Mouse (Mus musculus) heart, embryonic 13.5 days (tissue): ENCODE measurements around the gene Scrn1. TPM values are rescaled to one million over a fixed set of nuclear protein-coding genes. Genes with fewer than 3 reads are reported as not detected.

Source experiments
- ATAC-seq: fragments of 200-750 bp; cut with Nextera tagmentation; 2 replicates; pipeline ENCODE4 v1.8.0; 2017; ENCODE audit warnings: moderate TSS enrichment; ENCODE audit not compliant: insufficient number of reproducible peaks, low FRiP score, low TSS enrichment; ENCODE audit errors: extremely low read depth
- H3K27ac ChIP-seq: fragments of 300-500 bp; sonication (generic); replicated peaks from 2 replicates; pipeline ENCODE4 v1.5.1; 2015; ENCODE audit warnings: moderate library complexity, mild to moderate bottlenecking, inconsistent platforms
- H3K27me3 ChIP-seq: fragments of 300-500 bp; sonication (generic); replicated peaks from 2 replicates; pipeline ENCODE4 v1.6.1; 2015; ENCODE audit warnings: mild to moderate bottlenecking, inconsistent platforms
- H3K36me3 ChIP-seq: fragments of 300-500 bp; sonication (generic); 2 replicates; pipeline ENCODE4 v1.6.1; 2015; ENCODE audit warnings: mild to moderate bottlenecking, inconsistent platforms
- H3K4me1 ChIP-seq: fragments of 300-500 bp; sonication (generic); 2 replicates; pipeline ENCODE4 v1.6.1; 2015; ENCODE audit warnings: inconsistent platforms
- H3K4me2 ChIP-seq: fragments of 300-500 bp; sonication (generic); 2 replicates; pipeline ENCODE4 v1.6.1; 2015; ENCODE audit warnings: inconsistent platforms, mild to moderate bottlenecking, moderate library complexity
- H3K4me3 ChIP-seq: fragments of 300-500 bp; sonication (generic); 2 replicates; pipeline ENCODE4 v1.5.1; 2015; ENCODE audit warnings: moderate library complexity, mild to moderate bottlenecking, inconsistent platforms
- H3K9ac ChIP-seq: fragments of 300-500 bp; sonication (generic); 2 replicates; pipeline ENCODE4 v1.6.1; 2015; ENCODE audit warnings: inconsistent platforms, mild to moderate bottlenecking, moderate library complexity
- H3K9me3 ChIP-seq: fragments of 300-500 bp; sonication (generic); 2 replicates; pipeline ENCODE4 v1.6.1; 2016; ENCODE audit warnings: inconsistent platforms
- WGBS: fragments of 180-500 bp; shearing (Covaris S2); methylation state at CpG from one replicate; pipeline ENCODE4 v1.1.7; 2015; ENCODE audit warnings: mixed read lengths; 5-methylcytosine and 5-hydroxymethylcytosine counted together
- polyA plus RNA-seq: library from polyadenylated mRNA; unstranded; fragments of >200 nt; fragmentation: Nextera tagmentation; extraction: Ambion mirVana; gene quantifications from 2 replicates; pipeline ENCODE4 v1.2.1, GENCODE M21; 2015

Gene Scrn1
- 9.5 and 13.0 TPM in 2 replicates for polyA plus RNA-seq

DNA sequence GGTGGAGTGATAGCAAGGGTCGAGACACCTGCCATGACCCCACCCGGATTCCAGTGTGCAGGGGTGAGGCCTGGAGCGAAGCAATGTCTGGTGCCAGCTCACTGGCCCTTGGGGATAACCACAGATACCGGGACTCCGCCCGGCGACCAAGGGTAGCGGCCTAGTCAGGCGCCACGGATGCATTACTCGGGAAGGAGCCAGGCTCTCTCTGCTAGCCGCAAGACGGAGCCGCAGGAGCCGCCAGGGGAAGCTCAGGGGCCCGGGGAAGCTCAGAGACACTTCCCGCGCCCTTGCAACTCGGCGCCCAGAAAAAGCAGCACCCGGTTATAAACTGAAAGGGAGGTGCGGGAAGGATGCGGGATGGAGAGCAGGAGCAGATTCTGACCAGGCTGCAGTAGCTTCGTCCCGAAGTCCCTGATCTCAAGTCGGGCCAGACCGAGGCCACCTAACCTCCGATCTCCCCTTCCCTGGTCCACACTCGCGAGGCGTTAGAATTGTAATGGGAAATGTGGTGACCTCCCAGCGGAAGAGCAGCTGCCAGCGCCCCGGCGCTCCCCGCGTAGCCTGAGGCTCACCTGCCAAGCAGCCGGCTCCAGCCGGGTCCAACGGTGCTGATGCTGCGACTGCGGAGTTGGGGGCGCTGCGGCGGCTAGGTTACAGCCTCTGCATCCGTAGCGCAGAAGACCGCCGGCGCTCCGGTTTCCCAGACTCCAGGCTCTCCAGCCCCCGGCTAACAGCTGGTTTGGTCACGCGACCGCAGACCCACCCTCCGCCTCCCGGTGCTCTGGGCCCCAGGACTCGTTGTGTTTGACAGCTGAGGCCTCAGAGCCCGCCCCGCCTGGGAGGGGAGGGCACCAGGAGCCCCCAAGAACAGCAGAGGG, at the start of gene Scrn1:
Scrn1 (minus strand) TSS at position 825 of the 881 bp plus-strand sequence.
- Histone ChIP-seq H3K4me2 (peak within 1 kb of the TSS; percentile 97), H3K9me3 (no peaks in the 10 kb centered on the region), H3K4me3 (peak within 1 kb of the TSS; percentile 69), H3K27ac (peak within 1 kb of the TSS; percentile 48), H3K27me3 (peaks cover 20% of the 10 kb centered on the region), H3K36me3 (no peaks in the 10 kb centered on the region), H3K4me1 (peaks cover 27% of the 10 kb centered on the region), H3K9ac (peak within 1 kb of the TSS; percentile 83)
- 0 out of 2 replicates have a peak, but pooled peaks have one; percentile 19 for ATAC-seq
- WGBS = 1% methylated on average over 60 of the region's 60 CpGs

GRCm38 (mm10) chr6:54606241-54606640, 40.0 kb upstream of the Scrn1 start:
- H3K4me2 ChIP-seq = no peak overlapping the region
- 49% methylated on average over 4 of the region's 4 CpGs for WGBS
- no peak for ATAC-seq

DNA sequence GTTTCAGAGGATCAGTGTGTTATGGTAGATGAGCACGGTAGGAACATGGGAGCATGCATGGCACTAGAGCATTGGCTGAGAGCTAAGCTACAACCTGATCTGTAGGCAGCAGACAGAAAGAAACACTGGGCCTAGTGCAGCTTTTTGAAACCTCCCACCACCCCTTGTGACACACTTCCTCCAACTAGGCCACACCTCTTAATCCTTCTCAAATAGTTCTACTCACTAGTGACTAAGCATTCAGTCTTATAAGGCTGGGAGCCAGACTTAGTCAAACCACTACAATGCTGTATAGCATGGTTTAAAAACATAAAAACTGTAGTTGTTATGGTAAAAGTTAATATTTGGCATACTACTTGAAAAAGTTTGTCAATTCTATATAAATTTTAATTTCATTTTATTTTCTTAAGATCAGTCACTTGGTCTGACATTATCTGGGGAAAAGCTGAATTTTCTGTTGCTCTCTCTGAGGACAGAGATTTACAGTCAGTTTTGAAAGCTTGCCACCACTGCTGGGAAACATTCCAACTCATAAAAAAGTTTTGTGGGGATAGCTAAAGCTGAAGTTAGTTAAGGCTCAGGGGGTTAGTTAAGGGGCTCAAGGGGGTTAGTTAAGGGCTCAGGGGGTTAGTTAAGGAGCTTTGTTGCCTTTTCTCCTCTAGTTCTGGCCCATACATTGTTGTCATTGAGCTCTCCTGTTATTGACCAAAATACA, 37.9 kb upstream of the Scrn1 start:
- Histone ChIP-seq H3K36me3 (peaks cover 13% of the 10 kb centered on the region), H3K9me3 (peaks cover 7% of the 10 kb centered on the region; the same call in 1 of the 2 replicates), H3K9ac (no peak overlapping the region), H3K4me2 (no peak overlapping the region), H3K4me3 (no peak overlapping the region), H3K27ac (no peak overlapping the region), H3K4me1 (peaks cover 6% of the 10 kb centered on the region), H3K27me3 (no peaks in the 10 kb centered on the region)
- WGBS = 95% methylated on average over 1 of the region's 1 CpGs
- no peak for ATAC-seq

More at GRCm38 (mm10) chr6:54606241-54606640, 40.0 kb upstream of the Scrn1 start:
- Histone ChIP-seq H3K9ac (no peak overlapping the region), H3K9me3 (peaks cover 11% of the 10 kb centered on the region; the same call in 1 of the 2 replicates), H3K36me3 (peaks cover 19% of the 10 kb centered on the region), H3K27ac (no peak overlapping the region), H3K4me1 (peaks cover 6% of the 10 kb centered on the region), H3K27me3 (no peaks in the 10 kb centered on the region), H3K4me3 (no peak overlapping the region)

DNA sequence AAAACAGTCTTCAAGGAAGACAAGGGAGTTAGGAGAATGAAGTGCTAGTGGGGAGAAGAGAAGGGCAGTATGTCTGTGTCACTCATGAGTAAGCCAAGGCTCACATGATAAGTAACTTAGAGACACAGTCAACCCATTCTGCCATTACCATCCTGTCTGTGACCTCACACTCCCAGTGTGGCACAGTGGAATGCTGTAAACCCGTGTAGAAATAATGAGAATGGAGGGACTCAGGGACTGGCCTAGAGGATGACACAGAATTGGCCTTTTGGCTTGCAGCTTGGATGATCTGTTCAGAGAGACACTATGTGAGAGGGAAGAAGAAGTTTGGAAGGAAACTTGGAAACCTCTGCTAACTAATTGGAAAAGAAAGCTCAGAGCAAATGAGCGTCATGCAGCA, 36.6 kb upstream of the Scrn1 start:
- no peak for ATAC-seq

DNA sequence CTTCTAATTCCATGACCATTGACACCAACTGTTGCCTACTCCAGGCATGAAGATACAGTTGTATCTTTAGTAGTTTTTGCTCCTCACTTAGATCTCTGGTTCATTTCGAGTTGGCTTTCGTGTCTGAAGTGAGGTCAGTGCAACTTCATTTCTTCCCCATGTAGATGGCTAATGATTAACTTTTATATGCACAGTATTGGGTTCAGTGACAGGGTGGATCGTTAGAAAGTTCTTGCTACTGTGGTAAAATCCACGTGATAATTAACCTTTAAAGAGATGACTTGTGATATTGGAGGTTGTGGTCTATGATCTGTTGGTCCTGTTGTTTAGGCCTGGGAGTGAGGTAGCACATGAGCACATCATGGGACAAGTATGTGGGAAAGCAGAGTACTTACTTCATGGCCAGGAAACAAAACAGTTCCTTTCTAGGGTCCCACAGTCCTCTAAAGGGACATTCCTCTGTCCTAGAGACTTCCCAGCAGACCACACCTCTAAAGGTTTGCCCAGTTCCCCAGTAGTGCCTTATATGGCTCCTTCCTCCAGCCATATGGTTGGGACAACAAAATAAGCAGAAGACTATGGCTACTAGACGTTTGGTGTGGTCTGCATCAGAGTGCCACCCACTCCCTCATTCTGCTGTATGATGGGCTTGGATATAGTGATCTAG, 34.5 kb upstream of the Scrn1 start:
- Histone ChIP-seq H3K27me3 (no peaks in the 10 kb centered on the region), H3K36me3 (no peaks in the 10 kb centered on the region), H3K9ac (no peak overlapping the region), H3K4me2 (no peak overlapping the region), H3K4me3 (no peak overlapping the region), H3K4me1 (peaks cover 14% of the 10 kb centered on the region), H3K9me3 (no peaks in the 10 kb centered on the region), H3K27ac (no peak overlapping the region)
- 73% methylated on average over 5 of the region's 5 CpGs for WGBS
- no peak for ATAC-seq

More for the DNA sequence above, 36.6 kb upstream of the Scrn1 start:
- peaks cover under 1% of the 10 kb centered on the region; the same call in 1 of the 2 replicates for H3K9me3 ChIP-seq
- no peak overlapping the region for H3K27ac ChIP-seq
- H3K4me3 ChIP-seq = no peak overlapping the region
- no peak overlapping the region for H3K4me2 ChIP-seq
- H3K9ac ChIP-seq = no peak overlapping the region
- H3K4me1 ChIP-seq = peaks cover 6% of the 10 kb centered on the region
- H3K27me3 ChIP-seq = no peaks in the 10 kb centered on the region
- peaks cover under 1% of the 10 kb centered on the region; the same call in 1 of the 2 replicates for H3K36me3 ChIP-seq
- WGBS = 69% methylated on average over 2 of the region's 2 CpGs

GRCm38 (mm10) chr6:54597711-54598110, 31.4 kb upstream of the Scrn1 start:
- ATAC-seq = no peak
- Histone ChIP-seq H3K27ac (no peak overlapping the region), H3K4me3 (no peak overlapping the region), H3K27me3 (no peaks in the 10 kb centered on the region), H3K9ac (no peak overlapping the region), H3K36me3 (no peaks in the 10 kb centered on the region), H3K9me3 (no peaks in the 10 kb centered on the region), H3K4me1 (peaks cover 28% of the 10 kb centered on the region), H3K4me2 (no peak overlapping the region)
- 79% methylated on average over 3 of the region's 3 CpGs for WGBS

DNA sequence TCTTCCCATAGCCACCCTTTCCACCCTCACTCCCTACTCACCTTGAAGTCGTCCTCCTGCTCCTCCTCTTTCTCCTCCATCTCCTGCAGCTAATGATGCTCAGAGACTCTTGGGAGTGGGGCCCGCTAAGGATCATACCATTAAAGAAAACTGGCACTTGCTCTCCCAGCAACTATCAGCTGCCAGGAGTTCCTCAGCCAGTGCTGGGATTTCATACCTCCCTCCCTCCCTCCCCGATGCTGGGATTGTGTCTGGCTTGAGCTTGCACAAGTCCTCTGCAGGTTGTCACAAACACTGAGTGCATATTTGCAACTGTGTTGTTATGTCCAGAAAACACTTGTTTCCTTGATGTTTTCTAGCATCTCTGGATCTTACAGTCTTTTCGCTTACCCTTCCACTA, 30.9 kb upstream of the Scrn1 start, which contains the start of gene Fkbp14:
Fkbp14 (minus strand) TSS at position 101 of the 400 bp plus-strand sequence.
- Histone ChIP-seq H3K36me3 (no peaks in the 10 kb centered on the region), H3K4me3 (peak within 1 kb of the TSS; percentile 96), H3K4me2 (peak within 1 kb of the TSS; percentile 84), H3K27me3 (no peaks in the 10 kb centered on the region), H3K27ac (no peak within 1 kb of the TSS), H3K4me1 (peaks cover 29% of the 10 kb centered on the region), H3K9me3 (no peaks in the 10 kb centered on the region), H3K9ac (peak within 1 kb of the TSS; percentile 92)
- ATAC-seq = no peak
- WGBS = 61% methylated on average over 4 of the region's 4 CpGs

- Histone ChIP-seq H3K9me3 (no peaks in the 10 kb centered on the region), H3K9ac (peak overlapping the region; percentile 92), H3K27me3 (no peaks in the 10 kb centered on the region), H3K27ac (peak overlapping the region; percentile 85), H3K4me1 (peaks cover 46% of the 10 kb centered on the region), H3K4me3 (peak overlapping the region; percentile 96), H3K4me2 (peak overlapping the region; percentile 84), H3K36me3 (no peaks in the 10 kb centered on the region)
- WGBS = under 1% methylated on average over 44 of the region's 48 CpGs
- no peak for ATAC-seq
Measured at GRCm38 (mm10) chr6:54595330-54595878, 29.1 kb upstream of the Scrn1 start.

- Histone ChIP-seq H3K9ac (peak within 1 kb of the TSS; percentile 92), H3K4me3 (peak within 1 kb of the TSS; percentile 96), H3K36me3 (no peaks in the 10 kb centered on the region), H3K4me2 (peak within 1 kb of the TSS; percentile 84), H3K4me1 (peaks cover 46% of the 10 kb centered on the region), H3K9me3 (no peaks in the 10 kb centered on the region), H3K27me3 (no peaks in the 10 kb centered on the region), H3K27ac (peak within 1 kb of the TSS; percentile 85)
- WGBS = under 1% methylated on average over 49 of the region's 49 CpGs
- peak; percentile 88 for ATAC-seq
Measured at GRCm38 (mm10) chr6:54594469-54595329, 28.4 kb upstream of the Scrn1 start, which contains the start of gene Plekha8. Plekha8 (plus strand) TSS chr6:54595111.
